Mouse (Mus musculus): ENCODE measurements around the gene Trim17.

Trim17 gene

GRCm38 (mm10) chr11:58947798-58948528 lies 6.5 kb upstream of the Trim17 start:
- no peak for DNase-seq (ENCODE audit: low read depth)

GRCm38 (mm10) chr11:58948542-58949479 lies 5.7 kb upstream of the Trim17 start, which contains the start of gene Hist3h2ba:
Gene Hist3h2ba (plus strand): TSS chr11:58948920.
- DNase-seq (ENCODE audit: low read depth): no peak

GRCm38 (mm10) chr11:58949480-58950431 lies 4.7 kb upstream of the Trim17 start:
- no peak for DNase-seq (ENCODE audit: low read depth)

GRCm38 (mm10) chr11:58951210-58951609 lies 3.3 kb upstream of the Trim17 start:
- DNase-seq (ENCODE audit: low read depth): no peak

- DNase-seq (ENCODE audit: low read depth): peak; percentile 72
Observed at GRCm38 (mm10) chr11:58953351-58954169, 925 bp upstream of the Trim17 start.

- DNase-seq (ENCODE audit: low read depth): peak; percentile 39
Observed at GRCm38 (mm10) chr11:58954170-58954419, 390 bp upstream of the Trim17 start.

GRCm38 (mm10) chr11:58955143-58955867 lies 820 bp downstream of the Trim17 start:
- peak; percentile 69 for DNase-seq (ENCODE audit: low read depth)

GRCm38 (mm10) chr11:58955868-58956257 lies 1.4 kb downstream of the Trim17 start:
- DNase-seq (ENCODE audit: low read depth): no peak

GRCm38 (mm10) chr11:58957226-58957914 lies 2.9 kb downstream of the Trim17 start:
- no peak for DNase-seq (ENCODE audit: low read depth)

GRCm38 (mm10) chr11:58958536-58958935 lies 4.1 kb downstream of the Trim17 start:
- no peak for DNase-seq (ENCODE audit: low read depth)

- peak; percentile 52 for DNase-seq (ENCODE audit: low read depth)
Observed at GRCm38 (mm10) chr11:58959186-58959825, 4.8 kb downstream of the Trim17 start.

GRCm38 (mm10) chr11:58959921-58960465 lies 5.5 kb downstream of the Trim17 start:
- peak; percentile 95 for DNase-seq (ENCODE audit: low read depth)

- no peak for DNase-seq (ENCODE audit: low read depth)
Observed at GRCm38 (mm10) chr11:58961364-58962177, 7.1 kb downstream of the Trim17 start.

GRCm38 (mm10) chr11:58963543-58963942 lies 9.1 kb downstream of the Trim17 start:
- no peak for DNase-seq (ENCODE audit: low read depth)

- DNase-seq (ENCODE audit: low read depth): no peak
Observed at GRCm38 (mm10) chr11:58964216-58964615, 9.7 kb downstream of the Trim17 start.

GRCm38 (mm10) chr11:58965001-58965760 lies 10.7 kb downstream of the Trim17 start:
- DNase-seq (ENCODE audit: low read depth): peak; percentile 21

- DNase-seq (ENCODE audit: low read depth): peak; percentile 68
Observed at GRCm38 (mm10) chr11:58967346-58967745, 12.9 kb downstream of the Trim17 start.
